ENCODE assay signal across 20 mouse cellular contexts in the genomic region with DNA sequence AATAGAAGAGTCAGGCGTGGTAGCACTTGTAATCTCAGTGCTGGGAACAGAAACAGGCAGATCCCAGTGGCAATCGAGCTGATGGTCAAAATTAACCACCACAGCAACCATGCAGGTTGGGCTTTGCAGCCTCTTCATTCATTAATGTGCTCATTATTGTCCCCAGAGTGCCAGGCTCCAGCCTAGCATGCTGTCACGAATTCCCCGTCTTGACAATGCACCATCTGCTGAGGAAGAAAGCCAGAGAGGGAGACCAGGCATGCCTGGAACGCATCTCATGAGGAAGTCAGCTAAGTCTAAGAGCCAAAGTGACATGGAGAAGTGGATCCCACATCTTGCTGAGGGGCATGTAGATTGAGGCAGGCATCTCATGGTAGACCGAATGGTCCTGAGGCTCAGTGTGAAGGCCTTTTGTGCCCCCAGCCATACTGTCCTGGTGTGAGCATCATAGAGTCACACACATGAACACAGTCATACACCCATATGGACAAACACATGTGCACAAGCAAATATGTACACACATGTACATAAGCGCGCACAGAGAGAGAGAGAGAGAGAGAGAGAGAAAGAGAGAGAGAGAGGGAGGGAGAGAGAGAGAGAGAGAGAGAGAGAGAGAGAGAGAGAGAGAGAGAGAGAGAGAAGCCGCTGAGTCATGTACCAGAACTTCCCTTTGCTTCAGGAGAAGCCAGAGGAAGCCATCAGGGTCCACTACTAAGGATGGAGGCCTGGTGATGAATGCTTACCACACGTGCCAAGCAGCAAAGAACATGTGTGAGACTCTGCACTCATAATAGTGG. TPM values are rescaled to one million over a fixed set of nuclear protein-coding genes. Genes with fewer than 3 reads are reported as not detected.
A peak's percentile ranks its signal among the peaks of the same experiment; 100 is the strongest.
DNase-seq lines count a peak whose midpoint lies in the region; TF ChIP-seq lines count a peak whose summit lies in the region.
"Had no signal": no experiment of that assay in that cellular context is flagged by ENCODE, and none has a peak within 500 bp of the region (broad histone marks: within the 10 kb centered on the region; RNA-seq: fewer than 3 reads in every experiment).

No protein-coding gene starts in this region.

- WGBS in heart, adult 2 months, result 66% methylated on average over 10 of the region's 10 CpGs

- H3K4me3 ChIP-seq in heart, adult 2 months, result no peak overlapping the region
- H3K4me3 ChIP-seq: liver, embryonic 12.5 days; stomach, embryonic 15.5 days had no signal

- peak; percentile 50 to 74 for DNase-seq in cerebellum, postnatal 14 days
- no peak for DNase-seq in cerebellum, adult 9-10 months
- DNase-seq in layer of hippocampus, adult 11-12 months (ENCODE audit: low spot score), result peak; percentile 28
- DNase-seq in layer of hippocampus, postnatal 10 days (ENCODE audit: low spot score in 2 of 2), result no peak
- peak; percentile 87 for DNase-seq in Muller cell, postnatal 12 days (ENCODE audit: inconsistent ontology term)
- peak; percentile 47 for DNase-seq in layer of hippocampus, adult 9-11 months
- DNase-seq in thymus, postnatal 36 days, result no peak
- no peak for DNase-seq in heart, adult 2 months
- DNase-seq: adrenal gland, postnatal 10 days; embryo, embryonic 11 days; heart, postnatal 4 days; kidney, postnatal 10 days; thymus, postnatal 14 days had no signal

- no peak for TF ChIP-seq EP300 in heart, adult 2 months (IDR thresholded peaks at IDR 0.05; ENCODE audit: insufficient read depth, low read depth, low read length)

- no peak overlapping the region for H3K27ac ChIP-seq in heart, adult 2 months
- H3K27ac ChIP-seq: liver, embryonic 12.5 days; stomach, embryonic 15.5 days had no signal

- H3K79me2 ChIP-seq in heart, adult 2 months (replicated peaks; ENCODE audit: control insufficient read depth, insufficient read depth, low read length), result peaks cover 6% of the 10 kb centered on the region

- no peaks in the 10 kb centered on the region for H3K4me1 ChIP-seq in heart, adult 2 months (ENCODE audit: control insufficient read depth, insufficient read depth, low read length)

- no peak for TF ChIP-seq CTCF in heart, adult 2 months (IDR thresholded peaks at IDR 0.05)

- H3K36me3 ChIP-seq in heart, adult 2 months (ENCODE audit: control insufficient read depth, insufficient read depth, low read length), result no peaks in the 10 kb centered on the region
- H3K36me3 ChIP-seq: liver, embryonic 12.5 days; stomach, embryonic 15.5 days had no signal

- H3K27me3 ChIP-seq in heart, adult 2 months (ENCODE audit: control insufficient read depth, insufficient read depth, low read length), result peaks cover 5% of the 10 kb centered on the region

- intact Hi-C loops in heart, adult 2 months (cut with DNase I), result no loop called here

- no peak overlapping the region for H3K9ac ChIP-seq in heart, adult 2 months (ENCODE audit: low read depth, low read length)
- H3K9ac ChIP-seq: liver, embryonic 12.5 days; stomach, embryonic 15.5 days had no signal

- TF ChIP-seq POLR2A in heart, adult 2 months (IDR thresholded peaks at IDR 0.05; ENCODE audit: insufficient read depth, low read depth, low read length), result no peak

RNA-seq across cellular contexts. Expression of a gene that starts 4.0 kb away (rescaled TPM):
- total RNA-seq in layer of hippocampus, postnatal 10 days (2021), result 1 to 10 TPM; 3.0 to 3.4 TPM
- 10 to 100 TPM; 26.7 to 32.1 TPM for total RNA-seq in heart, adult 2 months (2021)
- 21.2 and 25.9 TPM in 2 replicates for polyA plus RNA-seq in heart, adult 2 months (2012; rRNA removed)

RNA-seq across cellular contexts. Expression of a gene that starts 34.1 kb away (rescaled TPM):
- total RNA-seq in layer of hippocampus, postnatal 10 days (2021), result 10 to 100 TPM; 40.4 to 43.0 TPM
- total RNA-seq in heart, adult 2 months (2021), result 10 to 100 TPM; 19.2 to 23.9 TPM
- 35.9 and 40.0 TPM in 2 replicates for polyA plus RNA-seq in heart, adult 2 months (2012; rRNA removed)

RNA-seq across cellular contexts. Expression of a gene that starts 58.1 kb away (rescaled TPM):
- total RNA-seq in layer of hippocampus, postnatal 10 days (2021), result 10 to 100 TPM; 20.8 to 21.8 TPM
- total RNA-seq in heart, adult 2 months (2021), result not detected
- not detected in 2 replicates for polyA plus RNA-seq in heart, adult 2 months (2012; rRNA removed)
- total RNA-seq: gastrocnemius, adult 18-20 months; heart, adult 8-10 months; heart, postnatal 4 days; megakaryocyte-erythroid progenitor cell, adult 5-6 weeks had no signal
- polyA plus RNA-seq: intestine, postnatal 0 days; liver, embryonic 12.5 days; lung, postnatal 0 days had no signal

Comparison
In these comparisons a context has a peak if more than half of its experiments do, and no peak if none do; other contexts are left out.
1. DNase-seq: peak in cerebellum, postnatal 14 days (2 of 2), layer of hippocampus, adult 11-12 months (single experiment), Muller cell, postnatal 12 days (single experiment) and layer of hippocampus, adult 9-11 months (single experiment); none in cerebellum, adult 9-10 months (single experiment), layer of hippocampus, postnatal 10 days (0 of 2), thymus, postnatal 36 days (0 of 2) and heart, adult 2 months (0 of 2).
2. RNA of a gene that starts 4.0 kb away (total RNA-seq): 26.7 to 32.1 TPM in heart, adult 2 months; 3.0 to 3.4 TPM in layer of hippocampus, postnatal 10 days; every median in the first group is over 4 times any median in the second.
3. RNA of a gene that starts 58.1 kb away (total RNA-seq): 20.8 to 21.8 TPM in layer of hippocampus, postnatal 10 days; not detected in heart, adult 2 months; every median in the first group is over 10 times any median in the second.